In genomic region chr2:155482021-155482420, GRCm38 (mm10) we compare ENCODE assay signal across 8 mouse cellular contexts. TPM values are rescaled to one million over a fixed set of nuclear protein-coding genes. Genes with fewer than 3 reads are reported as not detected.
A peak's percentile ranks its signal among the peaks of the same experiment; 100 is the strongest.
DNase-seq lines count a peak whose midpoint lies in the region; ATAC-seq and TF ChIP-seq lines count a peak whose summit lies in the region.

No protein-coding gene starts in this region.

- H3K4me3 ChIP-seq in heart, adult 2 months, result no peak overlapping the region
- H3K4me3 ChIP-seq in heart, embryonic 12.5 days, result no peak overlapping the region
- no peak overlapping the region for H3K4me3 ChIP-seq in hindbrain, postnatal 0 days (ENCODE audit: low read length)

- DNase-seq in heart, adult 2 months, result peak; percentile 45 to 64
- peak; percentile 72 for DNase-seq in urinary bladder, postnatal 14 days (ENCODE audit: low spot score)
- DNase-seq in urinary bladder, adult 2 months (ENCODE audit: low spot score), result no peak
- DNase-seq in cerebellum, adult 9-11 months, result peak; percentile 47
- DNase-seq in hindbrain, postnatal 0 days (ENCODE audit: low spot score), result peak; percentile 88
- DNase-seq in lung, postnatal 14 days, result peak; percentile 76
- DNase-seq in splenic B cell, adult 2 months (ENCODE audit: low read depth, low spot score), result peak; percentile 85

- no peaks in the 10 kb centered on the region for H3K27me3 ChIP-seq in heart, adult 2 months (ENCODE audit: control insufficient read depth, insufficient read depth, low read length)
- H3K27me3 ChIP-seq in heart, embryonic 12.5 days (replicated peaks), result no peaks in the 10 kb centered on the region
- H3K27me3 ChIP-seq in hindbrain, postnatal 0 days (ENCODE audit: insufficient read depth, low read length), result no peaks in the 10 kb centered on the region
- H3K27me3 ChIP-seq in splenic B cell, adult 2 months (ENCODE audit: control insufficient read depth, insufficient read depth, low read length, poor library complexity, severe bottlenecking), result no peaks in the 10 kb centered on the region

- no peaks in the 10 kb centered on the region for H3K79me2 ChIP-seq in heart, adult 2 months (replicated peaks; ENCODE audit: control insufficient read depth, insufficient read depth, low read length)

- H3K4me1 ChIP-seq in heart, adult 2 months (ENCODE audit: control insufficient read depth, insufficient read depth, low read length), result no peaks in the 10 kb centered on the region
- H3K4me1 ChIP-seq in heart, embryonic 12.5 days (replicated peaks), result no peaks in the 10 kb centered on the region
- H3K4me1 ChIP-seq in hindbrain, postnatal 0 days (ENCODE audit: insufficient read depth, low read length), result no peaks in the 10 kb centered on the region

- no peak for TF ChIP-seq EP300 in heart, adult 2 months (IDR thresholded peaks at IDR 0.05; ENCODE audit: insufficient read depth, low read depth, low read length)

- TF ChIP-seq POLR2A in heart, adult 2 months (IDR thresholded peaks at IDR 0.05; ENCODE audit: insufficient read depth, low read depth, low read length), result no peak

- no peak overlapping the region for H3K4me2 ChIP-seq in heart, embryonic 12.5 days
- H3K4me2 ChIP-seq in hindbrain, postnatal 0 days (ENCODE audit: low read depth, low read length), result no peak overlapping the region

- H3K9ac ChIP-seq in heart, adult 2 months (ENCODE audit: low read depth, low read length), result no peak overlapping the region
- no peak overlapping the region for H3K9ac ChIP-seq in heart, embryonic 12.5 days
- no peak overlapping the region for H3K9ac ChIP-seq in hindbrain, postnatal 0 days (replicated peaks; ENCODE audit: low read length)

- no peak overlapping the region for H3K27ac ChIP-seq in heart, adult 2 months
- H3K27ac ChIP-seq in heart, embryonic 12.5 days (ENCODE audit: poor library complexity, severe bottlenecking), result no peak overlapping the region
- no peak overlapping the region for H3K27ac ChIP-seq in hindbrain, postnatal 0 days

- no peaks in the 10 kb centered on the region for H3K36me3 ChIP-seq in heart, adult 2 months (ENCODE audit: control insufficient read depth, insufficient read depth, low read length)
- no peaks in the 10 kb centered on the region for H3K36me3 ChIP-seq in heart, embryonic 12.5 days
- H3K36me3 ChIP-seq in hindbrain, postnatal 0 days (ENCODE audit: insufficient read depth, low read length), result no peaks in the 10 kb centered on the region
- no peaks in the 10 kb centered on the region for H3K36me3 ChIP-seq in splenic B cell, adult 2 months (ENCODE audit: control insufficient read depth, insufficient read depth, low read length, poor library complexity, severe bottlenecking)

- TF ChIP-seq CTCF in heart, adult 2 months (IDR thresholded peaks at IDR 0.05), result peak; percentile 82
- TF ChIP-seq CTCF in hindbrain, postnatal 0 days (IDR thresholded peaks at IDR 0.05; ENCODE audit: low read depth), result peak; percentile 72

- intact Hi-C loops in heart, adult 2 months (cut with DNase I), result no loop called here

- H3K9me3 ChIP-seq in heart, embryonic 12.5 days (replicated peaks), result no peaks in the 10 kb centered on the region; the same call in 1 of the 2 replicates
- no peaks in the 10 kb centered on the region for H3K9me3 ChIP-seq in hindbrain, postnatal 0 days (ENCODE audit: low read length)

- ATAC-seq in heart, embryonic 12.5 days (ENCODE audit: insufficient number of reproducible peaks, low FRiP score), result no peak
- peak; percentile 47; the same call in 1 of the 2 replicates for ATAC-seq in hindbrain, postnatal 0 days

- 46% methylated on average over 3 of the region's 3 CpGs for WGBS in heart, adult 2 months
- WGBS in heart, embryonic 12.5 days, result 41% methylated on average over 3 of the region's 3 CpGs
- WGBS in hindbrain, postnatal 0 days, result 39% methylated on average over 3 of the region's 3 CpGs

RNA-seq across cellular contexts. Expression of gene Ncoa6, which starts 8.3 kb away (rescaled TPM):
- total RNA-seq in heart, adult 2 months (2021), result 10 to 100 TPM; 20.5 to 22.9 TPM
- polyA plus RNA-seq in heart, adult 2 months (2012; rRNA removed), result 17.8 and 25.2 TPM in 2 replicates
- polyA plus RNA-seq in heart, embryonic 12.5 days (2016; fragmentation: Nextera tagmentation; extraction: Ambion mirVana), result 19.2 and 21.7 TPM in 2 replicates
- 22.7 and 29.9 TPM in 2 replicates for polyA plus RNA-seq in urinary bladder, adult 2 months (2012; rRNA removed)
- 29.7 and 43.4 TPM in 2 replicates for total RNA-seq in hindbrain, postnatal 0 days (2014; rRNA removed)
- polyA plus RNA-seq in hindbrain, postnatal 0 days (2015; fragmentation: Nextera tagmentation; extraction: Ambion mirVana), result 25.7 TPM in 2 replicates

RNA-seq across cellular contexts. Expression of gene Acss2, which starts 35.7 kb away (rescaled TPM):
- total RNA-seq in heart, adult 2 months (2021), result 10 to 100 TPM; 31.6 to 33.4 TPM
- 39.8 and 59.2 TPM in 2 replicates for polyA plus RNA-seq in heart, adult 2 months (2012; rRNA removed)
- 13.0 and 14.4 TPM in 2 replicates for polyA plus RNA-seq in heart, embryonic 12.5 days (2016; fragmentation: Nextera tagmentation; extraction: Ambion mirVana)
- 22.9 and 27.8 TPM in 2 replicates for polyA plus RNA-seq in urinary bladder, adult 2 months (2012; rRNA removed)
- 40.0 and 42.7 TPM in 2 replicates for total RNA-seq in hindbrain, postnatal 0 days (2014; rRNA removed)
- polyA plus RNA-seq in hindbrain, postnatal 0 days (2015; fragmentation: Nextera tagmentation; extraction: Ambion mirVana), result 23.7 and 27.5 TPM in 2 replicates

RNA-seq across cellular contexts. Expression of gene Ggt7, which starts 36.0 kb away (rescaled TPM):
- total RNA-seq in heart, adult 2 months (2021), result under 1 TPM; 0.55 to 0.73 TPM
- 4.4 and 6.0 TPM in 2 replicates for polyA plus RNA-seq in heart, adult 2 months (2012; rRNA removed)
- 2.0 and 3.0 TPM in 2 replicates for polyA plus RNA-seq in heart, embryonic 12.5 days (2016; fragmentation: Nextera tagmentation; extraction: Ambion mirVana)
- polyA plus RNA-seq in urinary bladder, adult 2 months (2012; rRNA removed), result 8.6 and 11.3 TPM in 2 replicates
- 201 and 255 TPM in 2 replicates for total RNA-seq in hindbrain, postnatal 0 days (2014; rRNA removed)
- 97.5 and 104 TPM in 2 replicates for polyA plus RNA-seq in hindbrain, postnatal 0 days (2015; fragmentation: Nextera tagmentation; extraction: Ambion mirVana)
